Mouse (Mus musculus) thymus, adult 2 months (tissue): ENCODE data around the gene Ap5b1.

Experiments
- CTCF ChIP-seq: fragments of 200-500 bp; IDR thresholded peaks from 2 replicates; pipeline ENCODE4 v1.5.1; 2012; ENCODE audit warnings: mild to moderate bottlenecking, control low read depth, low read length, moderate library complexity, borderline replicate concordance; ENCODE audit not compliant: control insufficient read depth, poor library complexity, insufficient read depth; ENCODE audit errors: extremely low read depth
- POLR2A ChIP-seq: fragments of 200-500 bp; IDR thresholded peaks from 2 replicates; pipeline ENCODE4 v1.6.1; 2012; ENCODE audit warnings: mild to moderate bottlenecking, low read length, control low read depth, moderate library complexity; ENCODE audit not compliant: control insufficient read depth, poor library complexity, insufficient read depth; ENCODE audit errors: extremely low read depth

- no peak for TF ChIP-seq CTCF
- no peak for TF ChIP-seq POLR2A
Measured at GRCm38 (mm10) chr19:5575336-5575735, 7.5 kb downstream of the Ap5b1 start.
